ENCODE assay signal across 8 mouse cellular contexts in genomic region chr6:136505867-136506266, GRCm38 (mm10). TPM values are rescaled to one million over a fixed set of nuclear protein-coding genes. Genes with fewer than 3 reads are reported as not detected.
DNase-seq lines count a peak whose midpoint lies in the region; ATAC-seq lines count a peak whose summit lies in the region.
"Not testable (repeated sequence)": the region's sequence is repeated elsewhere in the genome, so short reads cannot be mapped to it uniquely, and the experiment has no call there.

Gene Atf7ip (plus strand): TSS chr6:136506167.

- H3K36me3 ChIP-seq in hindbrain, embryonic 11.5 days (ENCODE audit: control insufficient read depth, insufficient read depth, low read length); liver, embryonic 12.5 days; midbrain, embryonic 15.5 days (replicated peaks): not testable (repeated sequence)

- H3K27ac ChIP-seq in hindbrain, embryonic 11.5 days (ENCODE audit: low read depth, low read length); liver, embryonic 12.5 days; midbrain, embryonic 15.5 days: not testable (repeated sequence)

- not testable (repeated sequence) for H3K4me3 ChIP-seq in hindbrain, embryonic 11.5 days (ENCODE audit: low read depth, low read length); liver, embryonic 12.5 days; midbrain, embryonic 15.5 days

- 92% methylated on average over 2 of the region's 3 CpGs for WGBS in hindbrain, embryonic 11.5 days
- WGBS in liver, embryonic 12.5 days (ENCODE audit: insufficient replicate concordance) = 67% methylated on average over 3 of the region's 3 CpGs
- WGBS in midbrain, embryonic 15.5 days = 86% methylated on average over 3 of the region's 3 CpGs

- H3K9ac ChIP-seq in hindbrain, embryonic 11.5 days (ENCODE audit: low read depth, low read length); liver, embryonic 12.5 days; midbrain, embryonic 15.5 days: not testable (repeated sequence)

- ATAC-seq in erythroid progenitor cell, adult 5-6 weeks (replicated peaks; ENCODE audit: low FRiP score, poor library complexity, severe bottlenecking); granulocyte monocyte progenitor cell, adult 5-6 weeks (replicated peaks; ENCODE audit: poor library complexity, severe bottlenecking); hindbrain, embryonic 11.5 days (ENCODE audit: low FRiP score); liver, embryonic 12.5 days; midbrain, embryonic 15.5 days (replicated peaks): not testable (repeated sequence)

- not testable (repeated sequence) for H3K27me3 ChIP-seq in hindbrain, embryonic 11.5 days (ENCODE audit: control insufficient read depth, insufficient read depth, low read length); liver, embryonic 12.5 days (replicated peaks); midbrain, embryonic 15.5 days (replicated peaks)

- not testable (repeated sequence) for H3K4me2 ChIP-seq in hindbrain, embryonic 11.5 days (replicated peaks; ENCODE audit: low read depth, low read length); liver, embryonic 12.5 days; midbrain, embryonic 15.5 days

- not testable (repeated sequence) for H3K9me3 ChIP-seq in hindbrain, embryonic 11.5 days (ENCODE audit: control insufficient read depth, low read length); liver, embryonic 12.5 days (replicated peaks); midbrain, embryonic 15.5 days

- DNase-seq in adrenal gland, postnatal 14 days; hindbrain, embryonic 11.5 days (ENCODE audit: low spot score); layer of hippocampus, postnatal 10 days (ENCODE audit: low spot score in 2 of 2); thymus, postnatal 0 days (ENCODE audit: low spot score): not testable (repeated sequence)

- not testable (repeated sequence) for H3K4me1 ChIP-seq in hindbrain, embryonic 11.5 days (replicated peaks; ENCODE audit: control insufficient read depth, insufficient read depth, low read length); liver, embryonic 12.5 days; midbrain, embryonic 15.5 days

RNA-seq across cellular contexts. Expression of gene Atf7ip, which starts in this region (rescaled TPM):
- 82.0 and 103 TPM in 2 replicates for total RNA-seq in adrenal gland, postnatal 14 days (2021)
- 260 and 305 TPM in 2 replicates for total RNA-seq in erythroid progenitor cell, adult 5-6 weeks (2015; ENCODE audit: low replicate concordance)
- total RNA-seq in erythroid progenitor cell, adult 5-6 weeks (2017; ENCODE audit: low replicate concordance) = 311 and 332 TPM in 2 replicates
- 94.1 and 126 TPM in 2 replicates for total RNA-seq in granulocyte monocyte progenitor cell, adult 5-6 weeks (2014; fragmentation: Nextera tagmentation)
- total RNA-seq in granulocyte monocyte progenitor cell, adult 5-6 weeks (2017) = 32.3 and 43.4 TPM in 2 replicates
- polyA plus RNA-seq in hindbrain, embryonic 11.5 days (2014; fragmentation: Nextera tagmentation; extraction: Ambion mirVana) = 54.1 and 73.7 TPM in 2 replicates
- 100 to 1,000 TPM; 139 to 148 TPM for total RNA-seq in layer of hippocampus, postnatal 10 days (2021)
- 23.2 and 24.8 TPM in 2 replicates for polyA plus RNA-seq in liver, embryonic 12.5 days (2016; fragmentation: Nextera tagmentation; extraction: Ambion mirVana)
- 43.4 and 44.7 TPM in 2 replicates for polyA plus RNA-seq in midbrain, embryonic 15.5 days (2015; fragmentation: Nextera tagmentation; extraction: Ambion mirVana)
- polyA plus RNA-seq in thymus, postnatal 0 days (2015; fragmentation: Nextera tagmentation; extraction: Ambion mirVana) = 26.5 and 28.5 TPM in 2 replicates
